Mouse (Mus musculus) ES-Bruce4 (cell line): Measurements from ENCODE around the gene Cep78. TPM values are rescaled to one million over a fixed set of nuclear protein-coding genes. Genes with fewer than 3 reads are reported as not detected.
A peak's percentile ranks its signal among the peaks of the same experiment; 100 is the strongest.

ENCODE experiments used
- H3K27ac ChIP-seq: 2 replicates; pipeline ENCODE4 v1.5.1; 2012; ENCODE audit warnings: low read length, inconsistent platforms; ENCODE audit not compliant: insufficient read depth
- H3K27me3 ChIP-seq: 2 replicates; pipeline ENCODE4 v1.6.1; 2012; ENCODE audit warnings: mild to moderate bottlenecking, low read length, inconsistent platforms; ENCODE audit not compliant: control insufficient read depth, poor library complexity, insufficient read depth, severe bottlenecking
- H3K36me3 ChIP-seq: 2 replicates; pipeline ENCODE4 v1.6.1; 2012; ENCODE audit warnings: inconsistent platforms, mild to moderate bottlenecking, low read length, moderate library complexity; ENCODE audit not compliant: control insufficient read depth, poor library complexity, insufficient read depth, severe bottlenecking
- H3K4me1 ChIP-seq: one replicate; pipeline ENCODE4 v1.8.1; 2011; ENCODE audit warnings: low read length; ENCODE audit not compliant: control insufficient read depth, insufficient read depth
- H3K4me3 ChIP-seq: 2 replicates; pipeline ENCODE4 v1.5.1; 2011; ENCODE audit warnings: low read depth, mild to moderate bottlenecking, low read length
- H3K9ac ChIP-seq: 2 replicates; pipeline ENCODE4 v1.6.1; 2012; ENCODE audit warnings: low read depth, mild to moderate bottlenecking, inconsistent platforms; ENCODE audit not compliant: poor library complexity, severe bottlenecking
- H3K9me3 ChIP-seq: replicated peaks from 2 replicates; pipeline ENCODE4 v1.6.1; 2012; ENCODE audit warnings: mild to moderate bottlenecking, low read length, inconsistent platforms; ENCODE audit not compliant: control insufficient read depth, poor library complexity, insufficient read depth, severe bottlenecking
- CTCF ChIP-seq: IDR thresholded peaks from one replicate; pipeline ENCODE4 v1.8.1; 2011; ENCODE audit warnings: low read depth, low read length
- EP300 ChIP-seq: IDR thresholded peaks from 2 replicates; pipeline ENCODE4 v1.6.1; 2011; ENCODE audit warnings: low read depth, low read length; ENCODE audit not compliant: insufficient read depth
- POLR2A ChIP-seq: IDR thresholded peaks from one replicate; pipeline ENCODE4 v1.8.1; 2011; ENCODE audit warnings: low read length; ENCODE audit not compliant: insufficient read depth
- polyA plus RNA-seq: library from polyadenylated mRNA; stranded (reverse); fragments of >200 nt; gene quantifications from 2 replicates; pipeline ENCODE4 v1.2.4, GENCODE M21; 2011; ENCODE audit warnings: low read depth; ENCODE audit not compliant: missing spikeins, insufficient read depth, insufficient read length

Gene Cep78
- polyA plus RNA-seq, 1 experiment, result 33.6 TPM

- TF ChIP-seq EP300 (no peak), POLR2A (no peak), CTCF (no peak)
- Histone ChIP-seq H3K27me3 (no peaks in the 10 kb centered on the region), H3K36me3 (peaks cover 16% of the 10 kb centered on the region), H3K9ac (no peak overlapping the region), H3K4me1 (no peaks in the 10 kb centered on the region), H3K9me3 (no peaks in the 10 kb centered on the region), H3K4me3 (no peak overlapping the region), H3K27ac (no peak overlapping the region)
These were observed 22.5 kb downstream of the Cep78 start for GRCm38 (mm10) chr19:15962313-15962712.

- TF ChIP-seq CTCF (no peak), EP300 (no peak), POLR2A (no peak)
- no peaks in the 10 kb centered on the region for H3K27me3 ChIP-seq
- no peak overlapping the region for H3K9ac ChIP-seq
- H3K27ac ChIP-seq, result no peak overlapping the region
- no peaks in the 10 kb centered on the region for H3K36me3 ChIP-seq
- peaks cover 2% of the 10 kb centered on the region for H3K4me1 ChIP-seq
- no peak overlapping the region for H3K4me3 ChIP-seq
- H3K9me3 ChIP-seq, result no peaks in the 10 kb centered on the region
These were observed 34.6 kb downstream of the Cep78 start for GRCm38 (mm10) chr19:15950225-15950624.

- Histone ChIP-seq H3K9me3 (no peaks in the 10 kb centered on the region), H3K4me1 (peaks cover 2% of the 10 kb centered on the region), H3K9ac (no peak overlapping the region), H3K27me3 (no peaks in the 10 kb centered on the region), H3K27ac (no peak overlapping the region), H3K36me3 (no peaks in the 10 kb centered on the region), H3K4me3 (no peak overlapping the region)
- TF ChIP-seq EP300, result no peak
- TF ChIP-seq CTCF, result no peak
- TF ChIP-seq POLR2A, result no peak
These were observed 35.9 kb downstream of the Cep78 start for GRCm38 (mm10) chr19:15948867-15949266.

GRCm38 (mm10) chr19:15948426-15948825 lies 36.4 kb downstream of the Cep78 start:
- no peak for TF ChIP-seq CTCF
- no peak for TF ChIP-seq EP300
- TF ChIP-seq POLR2A, result no peak
- Histone ChIP-seq H3K27ac (no peak overlapping the region), H3K9ac (no peak overlapping the region), H3K4me1 (peaks cover 2% of the 10 kb centered on the region), H3K9me3 (no peaks in the 10 kb centered on the region), H3K27me3 (no peaks in the 10 kb centered on the region), H3K36me3 (no peaks in the 10 kb centered on the region), H3K4me3 (no peak overlapping the region)

GRCm38 (mm10) chr19:15947237-15947636 lies 37.6 kb downstream of the Cep78 start, which contains the start of gene Psat1:
Psat1 (minus strand) TSS chr19:15947337.
- no peaks in the 10 kb centered on the region for H3K9me3 ChIP-seq
- H3K4me1 ChIP-seq, result peaks cover 2% of the 10 kb centered on the region
- no peak for TF ChIP-seq EP300
- TF ChIP-seq POLR2A, result no peak
- no peak for TF ChIP-seq CTCF
- 0 out of 2 replicates have a peak within 1 kb of the TSS, but pooled peaks have one; percentile 10 for H3K27ac ChIP-seq
- H3K4me3 ChIP-seq, result peak within 1 kb of the TSS; percentile 29
- H3K36me3 ChIP-seq, result no peaks in the 10 kb centered on the region
- H3K9ac ChIP-seq, result no peak within 1 kb of the TSS
- H3K27me3 ChIP-seq, result no peaks in the 10 kb centered on the region

- no peaks in the 10 kb centered on the region for H3K36me3 ChIP-seq
- no peaks in the 10 kb centered on the region for H3K27me3 ChIP-seq
- H3K4me1 ChIP-seq, result peaks cover 3% of the 10 kb centered on the region
- 0 out of 2 replicates have a peak overlapping the region, but pooled peaks have one; percentile 10 for H3K27ac ChIP-seq
- H3K9ac ChIP-seq, result no peak overlapping the region
- TF ChIP-seq EP300, result 0 out of 2 replicates have a peak, but pooled peaks have one; percentile 7
- no peak for TF ChIP-seq CTCF
- no peak for TF ChIP-seq POLR2A
- H3K9me3 ChIP-seq, result no peaks in the 10 kb centered on the region
- H3K4me3 ChIP-seq, result peak overlapping the region; percentile 29
These were observed 38.1 kb downstream of the Cep78 start for GRCm38 (mm10) chr19:15946663-15947062.
